Mouse (Mus musculus) brain, embryonic 14.5 days (tissue): ENCODE measurements around the gene Capn8. TPM values are rescaled to one million over a fixed set of nuclear protein-coding genes. Genes with fewer than 3 reads are reported as not detected.

ENCODE experiments used
- DNase-seq: peaks from one replicate; pipeline ENCODE4 v3.0.0-alpha.2; 2011; ENCODE audit warnings: low read depth
- CTCF ChIP-seq: fragments of 200-500 bp; IDR thresholded peaks from 2 replicates; pipeline ENCODE4 v1.5.1; 2012; ENCODE audit warnings: inconsistent platforms, mild to moderate bottlenecking, moderate library complexity, borderline replicate concordance; ENCODE audit not compliant: insufficient read depth, insufficient read length; ENCODE audit errors: extremely low read depth
- POLR2A ChIP-seq: fragments of 200-500 bp; IDR thresholded peaks from 2 replicates; pipeline ENCODE4 v1.6.1; 2012; ENCODE audit warnings: mild to moderate bottlenecking, inconsistent platforms, borderline replicate concordance; ENCODE audit not compliant: poor library complexity, insufficient read depth, insufficient read length, severe bottlenecking; ENCODE audit errors: extremely low read depth
- polyA plus RNA-seq: library from polyadenylated mRNA; depleted of rRNA; stranded (reverse); fragments of >200 nt; gene quantifications from 2 replicates; pipeline ENCODE4 v1.2.3, GENCODE M21; 2012

The Capn8 gene
- polyA plus RNA-seq, 1 experiment: 0.11 TPM

DNA sequence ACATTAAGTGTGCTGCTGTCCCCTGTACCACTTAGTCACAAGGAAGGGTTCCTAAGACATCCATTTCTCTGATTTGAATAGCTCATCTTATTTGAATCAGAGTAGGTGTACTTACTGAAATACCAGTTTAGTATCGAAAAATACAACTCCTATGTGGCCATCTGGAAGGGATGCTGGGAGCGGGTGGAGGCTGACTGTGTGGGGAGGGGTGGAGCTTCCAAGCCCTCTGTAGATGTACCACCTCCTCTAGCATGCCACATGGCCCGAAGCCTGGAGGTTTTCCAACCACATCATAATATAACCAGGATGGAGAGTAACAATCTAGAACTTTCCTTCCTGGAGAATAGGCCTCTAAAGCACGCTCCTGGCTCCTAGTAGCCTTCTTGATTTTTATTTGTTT, 6.5 kb upstream of the Capn8 start:
- no peak for TF ChIP-seq POLR2A
- TF ChIP-seq CTCF: no peak
- peak; percentile 5 for DNase-seq

- no peak for TF ChIP-seq POLR2A
- TF ChIP-seq CTCF: no peak
- no peak for DNase-seq
These were observed 5.3 kb upstream of the Capn8 start for GRCm38 (mm10) chr1:182559530-182559929.

DNA sequence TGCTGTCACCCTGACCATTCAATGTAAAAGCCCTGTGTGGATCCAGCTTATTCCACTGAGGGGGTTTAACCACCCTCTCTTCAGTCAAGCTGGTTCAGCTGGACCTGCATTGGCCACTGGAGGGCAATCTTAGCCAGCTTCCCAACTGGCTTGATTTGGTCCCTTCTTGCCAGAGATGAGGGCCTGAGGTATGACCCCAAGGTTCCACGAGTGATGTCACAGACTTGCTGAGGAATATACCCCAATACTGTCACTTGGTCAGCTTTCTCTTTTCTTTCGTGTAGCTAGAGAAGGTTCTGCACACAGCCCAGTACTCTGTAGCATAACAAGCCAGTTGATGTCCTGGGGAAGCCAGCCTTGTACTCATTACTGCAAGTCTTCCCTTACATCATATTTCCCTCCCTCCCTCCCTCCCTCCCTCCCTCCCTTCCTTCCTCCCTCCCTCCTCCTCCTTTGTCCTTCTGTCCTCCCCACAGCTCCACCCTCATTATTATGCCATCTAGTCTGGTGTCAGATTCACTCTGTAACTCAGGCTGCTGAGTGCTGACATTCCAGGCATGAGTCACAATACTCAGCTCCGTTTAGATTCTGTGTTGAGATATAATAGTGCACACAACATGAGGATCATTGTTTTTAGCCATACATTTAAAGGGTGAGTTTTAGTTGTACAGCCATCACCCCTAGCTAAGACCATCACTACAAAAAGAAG, 4.3 kb upstream of the Capn8 start:
- TF ChIP-seq CTCF (peak; percentile 90), POLR2A (no peak)
- peak; percentile 77 for DNase-seq

- TF ChIP-seq CTCF: no peak
- TF ChIP-seq POLR2A: no peak
- no peak for DNase-seq
These were observed 2.8 kb upstream of the Capn8 start for GRCm38 (mm10) chr1:182561945-182562514.

DNA sequence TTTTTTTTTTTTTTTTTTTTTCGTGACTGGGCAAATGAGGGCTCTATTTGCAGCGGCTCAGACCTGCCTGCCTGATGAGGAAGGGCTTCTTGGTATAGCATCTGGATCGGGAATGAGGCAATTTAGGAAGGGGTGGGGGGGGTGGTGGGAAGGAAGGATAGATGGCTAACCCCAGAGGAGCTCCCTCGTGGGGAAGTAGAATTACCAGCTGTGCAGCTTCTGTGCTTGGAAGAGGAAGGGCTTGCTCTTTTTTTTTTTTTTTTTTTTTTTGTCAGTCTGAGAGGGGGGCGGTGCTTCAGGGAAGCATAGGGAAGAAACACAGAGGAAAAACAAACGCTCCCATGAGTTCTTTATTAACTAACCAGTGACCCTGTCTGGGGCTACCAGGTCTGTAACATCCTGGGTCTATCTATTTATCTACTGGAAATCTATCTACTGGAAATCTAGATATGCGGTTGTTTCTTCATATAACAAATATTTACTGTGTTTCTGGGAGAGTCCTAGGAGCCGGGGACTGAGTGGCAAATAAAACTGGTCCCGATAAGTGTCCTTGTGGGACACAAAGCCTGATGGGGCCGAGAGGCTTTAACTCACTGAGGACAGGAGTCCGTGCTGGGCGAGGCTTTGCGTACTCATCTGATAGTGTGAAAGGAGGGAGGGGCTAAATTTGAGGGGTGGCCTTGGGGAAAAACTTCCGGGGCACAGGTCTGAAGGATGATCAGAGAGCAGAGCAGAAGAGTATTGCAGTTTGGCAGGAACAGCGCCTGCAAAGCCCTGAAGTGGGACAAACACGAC, 2.0 kb upstream of the Capn8 start:
- TF ChIP-seq POLR2A: no peak
- no peak for TF ChIP-seq CTCF
- peak; percentile 57 for DNase-seq

DNA sequence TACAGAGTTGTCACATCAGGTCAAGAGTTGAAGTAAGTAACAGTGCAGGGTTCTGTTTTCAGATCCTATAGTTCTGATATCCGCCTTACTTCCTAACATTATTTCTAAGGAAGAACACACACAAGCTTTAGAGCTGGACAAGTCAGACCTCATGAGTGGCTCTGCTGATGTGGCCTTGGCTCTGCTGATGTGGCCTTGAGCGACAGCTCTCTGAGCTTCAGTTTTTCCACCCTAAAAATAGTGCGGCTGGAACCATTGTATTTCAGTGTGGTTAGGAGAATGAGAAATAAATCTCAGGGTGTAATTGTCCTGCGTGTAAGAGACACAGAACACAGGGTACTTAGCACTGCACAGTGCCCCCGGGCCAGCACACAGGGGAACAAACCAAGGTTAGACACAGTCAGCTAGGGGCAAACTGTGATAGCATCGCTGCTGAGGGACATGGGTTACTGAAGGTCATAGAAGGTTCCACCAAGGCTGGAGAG, 586 bp downstream of the Capn8 start:
- TF ChIP-seq POLR2A: no peak
- TF ChIP-seq CTCF: no peak
- no peak for DNase-seq

GRCm38 (mm10) chr1:182571148-182571547, 6.3 kb downstream of the Capn8 start:
- DNase-seq: no peak
- TF ChIP-seq CTCF (no peak), POLR2A (no peak)

DNA sequence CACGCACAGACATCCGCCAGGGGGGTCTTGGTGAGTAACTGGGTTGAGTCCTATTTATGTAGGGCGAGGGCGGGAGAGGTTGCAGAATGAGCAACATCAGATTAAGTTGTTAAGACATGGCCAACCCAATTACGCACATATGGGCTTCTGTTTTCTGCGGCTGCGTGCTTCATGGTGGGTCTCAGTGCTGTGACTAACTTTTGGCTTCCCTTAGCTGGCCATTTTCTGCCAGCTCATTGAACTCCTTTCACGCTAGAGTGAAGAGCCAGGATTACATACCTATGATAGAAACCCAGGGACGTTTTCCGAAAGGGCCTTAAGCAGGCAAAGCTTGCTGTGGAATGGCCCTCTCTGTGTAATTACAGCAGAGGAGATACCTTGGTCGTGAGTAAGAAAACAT, 7.2 kb downstream of the Capn8 start:
- no peak for DNase-seq

DNA sequence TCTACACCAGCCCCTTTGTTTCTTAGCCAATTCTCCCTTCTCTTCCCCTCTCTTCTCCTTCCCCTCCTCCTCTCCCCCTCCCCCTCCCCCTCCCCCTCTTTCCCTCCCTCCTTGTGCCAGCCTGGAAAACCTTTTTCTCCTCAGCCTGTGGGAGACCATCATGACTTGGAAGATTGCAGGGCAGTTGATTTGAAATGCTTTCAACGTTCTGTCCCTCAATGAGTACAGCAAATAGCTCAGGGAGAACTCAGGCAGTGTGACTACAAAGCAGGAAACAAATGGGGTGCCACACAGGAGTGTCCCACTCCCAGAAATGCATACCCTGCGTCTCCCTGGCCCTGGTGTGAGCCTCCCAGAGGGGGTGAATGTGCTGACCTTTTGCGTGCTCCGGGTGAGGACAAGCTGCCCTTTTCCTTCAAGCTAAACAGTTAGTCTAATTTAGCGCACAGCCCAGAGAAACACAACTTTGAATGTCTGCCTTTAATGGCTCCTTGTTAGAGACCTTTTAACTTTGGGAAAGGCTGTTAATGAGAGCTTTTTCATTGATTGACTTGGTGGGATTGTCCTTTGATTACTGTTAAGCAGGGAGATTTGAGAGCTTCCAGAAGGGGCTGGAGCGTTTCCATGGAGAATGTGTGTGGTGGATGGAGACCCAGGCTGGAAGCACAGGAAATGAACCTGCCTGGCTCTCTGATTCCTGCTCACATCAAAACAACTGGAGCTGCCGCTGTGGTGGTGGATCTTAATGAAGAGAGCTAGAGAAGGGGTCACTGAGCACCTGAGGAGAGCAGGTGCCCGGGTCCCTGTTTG, 9.3 kb downstream of the Capn8 start:
- TF ChIP-seq CTCF (no peak), POLR2A (no peak)
- peak; percentile 90 for DNase-seq

More for the DNA sequence above, 7.2 kb downstream of the Capn8 start:
- TF ChIP-seq CTCF (no peak), POLR2A (no peak)

GRCm38 (mm10) chr1:182574666-182575049, 9.9 kb downstream of the Capn8 start:
- no peak for TF ChIP-seq CTCF
- no peak for TF ChIP-seq POLR2A
- DNase-seq: no peak

GRCm38 (mm10) chr1:182584169-182584568, 19.4 kb downstream of the Capn8 start:
- TF ChIP-seq POLR2A (no peak), CTCF (no peak)
- no peak for DNase-seq

DNA sequence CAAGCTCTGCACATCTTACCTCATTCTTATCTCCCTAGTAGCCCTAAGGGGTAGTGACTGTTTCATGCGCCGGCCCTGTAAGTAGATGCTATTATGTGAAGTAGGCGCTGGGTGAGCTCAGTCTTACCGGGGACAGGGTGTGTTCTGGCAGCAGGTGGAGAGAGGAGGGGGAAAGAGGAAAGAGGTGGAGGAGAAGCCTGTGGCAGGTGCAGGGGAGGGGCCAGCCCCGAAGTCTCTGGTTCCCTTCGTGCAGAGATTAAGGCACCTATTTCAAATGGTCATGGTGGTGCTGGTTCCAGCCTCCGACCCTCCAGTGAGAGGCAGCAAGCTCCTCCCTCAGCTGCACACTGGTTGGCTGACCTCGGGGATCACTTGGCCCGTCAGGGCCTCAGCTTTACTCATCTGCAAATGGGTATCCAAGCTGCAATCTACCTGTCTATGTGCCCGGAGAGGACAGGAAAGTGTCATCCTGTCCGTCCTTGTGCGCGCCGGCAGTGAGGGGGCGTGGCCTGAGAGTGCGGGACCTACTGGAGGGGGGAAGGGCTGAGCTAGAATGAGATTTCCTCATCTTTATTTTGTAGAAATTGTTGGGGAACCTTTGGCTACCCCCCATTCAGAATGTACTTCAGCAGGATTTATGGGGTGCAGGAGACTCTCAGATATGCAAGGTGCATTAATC, 20.5 kb downstream of the Capn8 start:
- no peak for DNase-seq
- TF ChIP-seq POLR2A (no peak), CTCF (no peak)

GRCm38 (mm10) chr1:182587706-182588105, 22.9 kb downstream of the Capn8 start:
- no peak for TF ChIP-seq CTCF
- no peak for TF ChIP-seq POLR2A

DNA sequence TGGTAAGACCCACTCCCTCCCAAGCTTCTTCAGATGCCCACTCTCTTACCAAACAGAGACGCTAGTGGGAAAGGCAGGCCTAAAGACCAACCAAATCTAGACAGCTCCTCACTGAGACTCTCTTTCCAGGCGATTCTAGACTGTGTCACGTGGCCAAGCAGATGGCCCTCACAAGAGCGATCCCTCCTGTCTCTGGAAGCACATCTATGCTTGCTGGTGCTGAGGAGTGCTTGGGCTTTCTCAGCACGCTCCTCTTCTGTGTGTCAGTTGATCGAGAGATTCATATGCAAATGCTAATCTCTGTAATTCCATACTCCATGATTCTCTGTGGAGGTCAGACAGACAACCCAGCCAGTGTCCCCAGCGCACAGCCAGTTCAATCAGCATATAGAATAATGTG, 26.7 kb downstream of the Capn8 start:
- no peak for TF ChIP-seq CTCF
- no peak for TF ChIP-seq POLR2A
- peak; percentile 58 for DNase-seq

More at GRCm38 (mm10) chr1:182587706-182588105, 22.9 kb downstream of the Capn8 start:
- DNase-seq: no peak
